Mouse (Mus musculus) kidney, postnatal 36 days (tissue): ENCODE data around the gene Letm1.

Experiments
- DNase-seq, 2 experiments: peaks; one replicate each; pipeline ENCODE4 v3.0.0; 2021 to 2022; ENCODE audit warnings: mixed read lengths in 2 of 2

The Letm1 gene

GRCm38 (mm10) chr5:33705612-33706349 is 76.8 kb downstream of the Letm1 start:
- no peak for DNase-seq

- DNase-seq, result no peak
Measured at GRCm38 (mm10) chr5:33704945-33705611, 77.5 kb downstream of the Letm1 start.

GRCm38 (mm10) chr5:33703999-33704398 is 78.6 kb downstream of the Letm1 start:
- no peak for DNase-seq

- peak in 1 of 2 experiments; percentile 53 for DNase-seq
Measured at GRCm38 (mm10) chr5:33701832-33702231, 80.8 kb downstream of the Letm1 start.

GRCm38 (mm10) chr5:33700010-33700409 is 82.6 kb downstream of the Letm1 start:
- no peak for DNase-seq

GRCm38 (mm10) chr5:33698669-33699068 is 83.9 kb downstream of the Letm1 start:
- DNase-seq, result no peak

GRCm38 (mm10) chr5:33697947-33698512 is 84.6 kb downstream of the Letm1 start:
- no peak for DNase-seq

GRCm38 (mm10) chr5:33697534-33697933 is 85.1 kb downstream of the Letm1 start:
- no peak for DNase-seq

GRCm38 (mm10) chr5:33696430-33696829 is 86.2 kb downstream of the Letm1 start:
- no peak for DNase-seq

- DNase-seq, result peak in 1 of 2 experiments; percentile 37
Measured at GRCm38 (mm10) chr5:33695718-33696121, 86.9 kb downstream of the Letm1 start.

GRCm38 (mm10) chr5:33694848-33695717 is 87.5 kb downstream of the Letm1 start:
- DNase-seq, result peak in 1 of 2 experiments; percentile 53

GRCm38 (mm10) chr5:33694461-33694847 is 88.2 kb downstream of the Letm1 start:
- DNase-seq, result no peak

- DNase-seq, result no peak
Measured at GRCm38 (mm10) chr5:33692393-33692792, 90.2 kb downstream of the Letm1 start.

GRCm38 (mm10) chr5:33689852-33690645 is 92.6 kb downstream of the Letm1 start:
- DNase-seq, result peak; percentile 62 to 82
